Mouse (Mus musculus) testis, adult 2 months (tissue): Measurements from ENCODE around the gene Map1b. TPM values are rescaled to one million over a fixed set of nuclear protein-coding genes. Genes with fewer than 3 reads are reported as not detected.

Experiments
- H3K27ac ChIP-seq: fragments of 200-500 bp; 2 replicates; pipeline ENCODE4 v1.5.1; 2012; ENCODE audit warnings: low read depth, low read length; ENCODE audit not compliant: control insufficient read depth, insufficient read depth
- H3K27me3 ChIP-seq: fragments of 200-500 bp; 2 replicates; pipeline ENCODE4 v1.6.1; 2012; ENCODE audit warnings: mild to moderate bottlenecking, low read length, moderate library complexity; ENCODE audit not compliant: control insufficient read depth, insufficient read depth
- H3K36me3 ChIP-seq: fragments of 200-500 bp; 2 replicates; pipeline ENCODE4 v1.6.1; 2012; ENCODE audit warnings: mild to moderate bottlenecking, low read length; ENCODE audit not compliant: control insufficient read depth, insufficient read depth
- H3K4me1 ChIP-seq: fragments of 200-500 bp; 2 replicates; pipeline ENCODE4 v1.6.1; 2012; ENCODE audit warnings: low read length; ENCODE audit not compliant: control insufficient read depth, insufficient read depth
- H3K4me3 ChIP-seq: fragments of 200-500 bp; 2 replicates; pipeline ENCODE4 v1.5.1; 2012; ENCODE audit warnings: low read depth, mild to moderate bottlenecking, low read length, moderate library complexity, mixed read lengths; ENCODE audit not compliant: control insufficient read depth
- CTCF ChIP-seq: fragments of 200-500 bp; IDR thresholded peaks from 2 replicates; pipeline ENCODE4 v1.5.1; 2012; ENCODE audit warnings: low read depth, mild to moderate bottlenecking, inconsistent platforms, low read length, moderate library complexity; ENCODE audit not compliant: control insufficient read depth, insufficient read depth, insufficient replicate concordance
- POLR2A ChIP-seq: fragments of 200-500 bp; IDR thresholded peaks from 2 replicates; pipeline ENCODE4 v1.6.1; 2012; ENCODE audit warnings: low read depth, mild to moderate bottlenecking, inconsistent platforms, low read length, moderate library complexity; ENCODE audit not compliant: control insufficient read depth
- polyA plus RNA-seq: library from polyadenylated mRNA; depleted of rRNA; stranded (reverse); fragments of >200 nt; gene quantifications from 2 replicates; pipeline ENCODE4 v1.2.3, GENCODE M21; 2012

Map1b gene
- polyA plus RNA-seq, 1 experiment = 5.6 TPM

DNA sequence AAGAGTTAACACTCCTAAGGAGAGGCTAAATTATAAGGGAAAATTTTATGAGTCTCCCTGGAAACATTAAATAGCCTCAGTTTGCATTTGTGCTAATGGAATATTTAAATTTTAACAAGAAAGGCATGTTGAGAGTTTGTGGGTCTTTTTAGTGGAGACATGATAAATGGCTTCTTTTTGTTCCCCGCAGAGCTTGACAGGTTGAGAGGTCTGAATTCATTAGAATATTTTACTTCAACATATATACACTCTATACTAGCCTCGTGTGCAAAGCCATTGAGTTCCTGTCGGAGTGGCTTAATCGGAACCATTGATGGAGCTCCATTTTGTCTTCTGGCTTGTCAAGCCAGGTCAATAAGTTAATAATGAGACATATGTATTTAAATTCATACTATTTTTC lies 6.4 kb downstream of the Map1b start:
- no peak overlapping the region for H3K4me3 ChIP-seq
- no peak for TF ChIP-seq CTCF
- no peak for TF ChIP-seq POLR2A
- H3K27me3 ChIP-seq = no peaks in the 10 kb centered on the region
- H3K4me1 ChIP-seq = peaks cover 3% of the 10 kb centered on the region
- no peak overlapping the region for H3K27ac ChIP-seq
- H3K36me3 ChIP-seq = no peaks in the 10 kb centered on the region

DNA sequence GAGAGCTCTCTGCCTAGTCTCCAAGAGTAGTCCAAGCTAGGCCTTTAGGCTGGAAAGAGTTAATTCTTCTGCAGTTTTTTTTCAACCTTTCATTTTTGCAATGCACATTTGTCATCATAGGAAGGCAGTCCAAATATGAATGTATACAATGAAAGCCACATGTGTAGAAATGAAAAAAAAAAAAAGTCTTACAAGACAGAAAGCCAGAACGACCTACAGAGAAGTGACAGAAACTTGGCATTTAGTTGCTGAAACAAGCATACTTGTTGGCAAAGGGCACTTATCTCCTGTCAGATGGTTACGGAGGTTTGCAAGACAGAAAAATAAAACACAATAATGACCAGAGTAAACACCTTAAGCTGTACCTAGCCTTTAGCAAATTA lies 9.8 kb downstream of the Map1b start:
- Histone ChIP-seq H3K27me3 (no peaks in the 10 kb centered on the region), H3K4me1 (no peaks in the 10 kb centered on the region), H3K36me3 (no peaks in the 10 kb centered on the region), H3K4me3 (no peak overlapping the region), H3K27ac (no peak overlapping the region)
- TF ChIP-seq CTCF = no peak
- no peak for TF ChIP-seq POLR2A

- TF ChIP-seq POLR2A (no peak), CTCF (no peak)
- Histone ChIP-seq H3K4me1 (no peaks in the 10 kb centered on the region), H3K27me3 (no peaks in the 10 kb centered on the region), H3K36me3 (no peaks in the 10 kb centered on the region), H3K27ac (no peak overlapping the region), H3K4me3 (no peak overlapping the region)
Observed at GRCm38 (mm10) chr13:99505826-99506579, 10.3 kb downstream of the Map1b start.

GRCm38 (mm10) chr13:99503370-99503979 lies 12.9 kb downstream of the Map1b start:
- H3K36me3 ChIP-seq = no peaks in the 10 kb centered on the region
- H3K27me3 ChIP-seq = no peaks in the 10 kb centered on the region
- TF ChIP-seq CTCF (no peak), POLR2A (no peak)
- no peak overlapping the region for H3K4me3 ChIP-seq
- no peaks in the 10 kb centered on the region for H3K4me1 ChIP-seq
- H3K27ac ChIP-seq = no peak overlapping the region

DNA sequence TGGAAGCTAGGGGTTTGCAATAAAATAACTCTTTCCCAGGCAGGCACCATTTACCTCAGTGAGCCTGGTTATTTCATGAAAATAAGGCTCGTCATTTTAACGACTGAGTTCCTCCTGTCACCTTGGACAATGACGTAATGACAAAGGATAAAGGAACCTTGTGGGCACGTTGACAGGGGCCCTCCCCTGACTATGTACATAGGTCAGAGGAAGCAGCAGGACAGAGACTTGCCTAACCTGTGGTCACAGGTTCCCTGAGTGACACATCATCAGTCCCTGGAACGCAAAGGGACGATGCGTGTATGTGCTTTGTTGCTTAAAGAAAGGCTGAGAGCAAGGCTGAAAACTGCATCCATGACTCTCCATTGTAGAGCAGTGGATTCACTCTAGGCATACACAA lies 13.4 kb downstream of the Map1b start:
- H3K4me3 ChIP-seq = no peak overlapping the region
- H3K27me3 ChIP-seq = no peaks in the 10 kb centered on the region
- H3K36me3 ChIP-seq = no peaks in the 10 kb centered on the region
- TF ChIP-seq CTCF = no peak
- no peak for TF ChIP-seq POLR2A
- no peak overlapping the region for H3K27ac ChIP-seq
- no peaks in the 10 kb centered on the region for H3K4me1 ChIP-seq

DNA sequence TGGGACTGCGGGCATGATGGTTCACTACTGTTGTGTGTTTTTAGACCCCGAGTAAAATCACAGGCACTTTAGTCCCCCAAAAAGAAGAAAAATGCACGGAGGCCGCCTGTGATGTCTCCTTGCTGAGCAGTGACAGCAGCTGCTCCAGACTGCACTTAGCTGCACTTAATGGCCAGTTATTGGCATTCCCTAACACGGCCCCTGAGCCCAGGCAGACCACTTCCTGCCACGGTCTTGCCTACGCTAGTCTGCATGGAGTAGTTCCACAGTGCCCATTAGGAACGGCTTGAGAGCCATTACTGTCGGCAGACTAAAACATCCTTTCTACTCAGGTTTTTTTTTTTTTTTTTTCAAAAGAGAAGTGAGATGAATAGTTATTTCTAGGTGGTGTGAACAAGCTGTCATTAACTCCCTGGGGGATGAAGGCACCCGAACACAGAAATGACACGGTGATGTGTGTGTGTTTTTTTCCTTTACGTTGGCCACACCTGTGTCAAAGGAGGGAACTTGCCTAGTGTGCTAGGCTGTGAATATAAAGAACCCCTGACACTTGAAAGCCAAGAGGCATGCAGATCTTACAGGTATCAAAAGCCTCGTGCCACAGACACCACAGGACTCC lies 14.1 kb downstream of the Map1b start:
- no peak for TF ChIP-seq POLR2A
- TF ChIP-seq CTCF = no peak
- Histone ChIP-seq H3K4me1 (no peaks in the 10 kb centered on the region), H3K4me3 (no peak overlapping the region), H3K27me3 (no peaks in the 10 kb centered on the region), H3K36me3 (no peaks in the 10 kb centered on the region), H3K27ac (no peak overlapping the region)

GRCm38 (mm10) chr13:99501393-99501792 lies 14.9 kb downstream of the Map1b start:
- Histone ChIP-seq H3K4me1 (no peaks in the 10 kb centered on the region), H3K36me3 (no peaks in the 10 kb centered on the region)

More at GRCm38 (mm10) chr13:99501393-99501792, 14.9 kb downstream of the Map1b start:
- Histone ChIP-seq H3K4me3 (no peak overlapping the region), H3K27me3 (no peaks in the 10 kb centered on the region), H3K27ac (no peak overlapping the region)
- TF ChIP-seq CTCF = no peak
- TF ChIP-seq POLR2A = no peak
